Mouse (Mus musculus) lung, adult 2 months (tissue): Measurements from ENCODE around the gene Zfp655. TPM values are rescaled to one million over a fixed set of nuclear protein-coding genes. Genes with fewer than 3 reads are reported as not detected.
A peak's percentile ranks its signal among the peaks of the same experiment; 100 is the strongest.

Experiments used
- DNase-seq: peaks from one replicate; pipeline ENCODE4 v3.0.0; 2022
- H3K4me1 ChIP-seq: fragments of 200-500 bp; 2 replicates; pipeline ENCODE4 v1.6.1; 2011; ENCODE audit warnings: low read length; ENCODE audit not compliant: control insufficient read depth, insufficient read depth
- H3K4me3 ChIP-seq: fragments of 200-500 bp; replicated peaks from 2 replicates; pipeline ENCODE3; 2011; ENCODE audit warnings: low read depth, mild to moderate bottlenecking, control low read depth, low read length; ENCODE audit errors: extremely low read depth
- CTCF ChIP-seq: fragments of 200-500 bp; IDR thresholded peaks from 2 replicates; pipeline ENCODE4 v1.5.1; 2011; ENCODE audit warnings: mild to moderate bottlenecking, low read length, control low read depth; ENCODE audit not compliant: insufficient read depth
- POLR2A ChIP-seq: fragments of 200-500 bp; IDR thresholded peaks from 2 replicates; pipeline ENCODE4 v1.6.1; 2011; ENCODE audit warnings: low read depth, mild to moderate bottlenecking, control low read depth, low read length, borderline replicate concordance; ENCODE audit errors: extremely low read depth
- WGBS: fragments of 180-500 bp; shearing (Covaris S2); methylation state at CpG from one replicate; pipeline ENCODE4 v1.1.7; 2018; 5-methylcytosine and 5-hydroxymethylcytosine counted together
- polyA plus RNA-seq: library from polyadenylated mRNA; depleted of rRNA; stranded (reverse); fragments of >200 nt; gene quantifications from 2 replicates; pipeline ENCODE4 v1.2.3, GENCODE M21; 2012; rRNA removed

Gene Zfp655
- polyA plus RNA-seq, 1 experiment: 18.0 TPM

GRCm38 (mm10) chr5:145280371-145281143 is 49.0 kb downstream of the Zfp655 start, which contains the start of gene Zscan25:
Gene Zscan25, plus strand, starts transcription at chr5:145280500.
- TF ChIP-seq CTCF: no peak
- TF ChIP-seq POLR2A: peak; percentile 66; the same call in 1 of the 2 replicates
- DNase-seq: peak; percentile 87
- Histone ChIP-seq H3K4me3 (peak within 1 kb of the TSS; percentile 95), H3K4me1 (no peaks in the 10 kb centered on the region)
- under 1% methylated on average over 50 of the region's 50 CpGs for WGBS

- TF ChIP-seq CTCF: no peak
- no peak for TF ChIP-seq POLR2A
- WGBS: 87% methylated on average over 5 of the region's 5 CpGs
These were observed 56.9 kb downstream of the Zfp655 start for GRCm38 (mm10) chr5:145288382-145288781.

GRCm38 (mm10) chr5:145290697-145291096 is 59.2 kb downstream of the Zfp655 start:
- TF ChIP-seq POLR2A: no peak
- TF ChIP-seq CTCF: no peak
- no peak for DNase-seq
- Histone ChIP-seq H3K4me1 (no peaks in the 10 kb centered on the region), H3K4me3 (no peak overlapping the region)
- 97% methylated on average over 16 of the region's 16 CpGs for WGBS

More at GRCm38 (mm10) chr5:145288382-145288781, 56.9 kb downstream of the Zfp655 start:
- Histone ChIP-seq H3K4me1 (no peaks in the 10 kb centered on the region), H3K4me3 (no peak overlapping the region)
- DNase-seq: no peak

GRCm38 (mm10) chr5:145292398-145292797 is 60.9 kb downstream of the Zfp655 start:
- Histone ChIP-seq H3K4me1 (no peaks in the 10 kb centered on the region), H3K4me3 (no peak overlapping the region)
- WGBS: 92% methylated on average over 6 of the region's 6 CpGs
- TF ChIP-seq CTCF (no peak), POLR2A (no peak)
- DNase-seq: no peak

Other genes starting within 250 kb of the Zfp655 start
- gene Gm4871, start 199.0 kb upstream of the Zfp655 start, polyA plus RNA-seq: not detected in 2 replicates
- not detected in 2 replicates for gene 1700018F24Rik, start 188.7 kb upstream of the Zfp655 start, polyA plus RNA-seq
- 117 and 135 TPM in 2 replicates for gene Arpc1a, start 147.9 kb upstream of the Zfp655 start, polyA plus RNA-seq
- gene Kpna7, start 147.7 kb upstream of the Zfp655 start, polyA plus RNA-seq: not detected in 2 replicates
- gene Arpc1b, start 117.5 kb upstream of the Zfp655 start, polyA plus RNA-seq: 492 and 519 TPM in 2 replicates
- gene Pdap1, start 91.5 kb upstream of the Zfp655 start, polyA plus RNA-seq: 18.4 and 23.4 TPM in 2 replicates
- gene Bud31, start 91.4 kb upstream of the Zfp655 start, polyA plus RNA-seq: 33.1 and 33.9 TPM in 2 replicates
- 10.2 and 10.5 TPM in 2 replicates for gene Ptcd1, start 64.6 kb upstream of the Zfp655 start, polyA plus RNA-seq
- 22.6 and 23.5 TPM in 2 replicates for gene Cpsf4, start 64.5 kb upstream of the Zfp655 start, polyA plus RNA-seq
- 65.1 and 107 TPM in 2 replicates for gene Atp5j2, start 39.7 kb upstream of the Zfp655 start, polyA plus RNA-seq
- 3.1 and 4.2 TPM in 2 replicates for gene Zkscan14, start 29.8 kb upstream of the Zfp655 start, polyA plus RNA-seq
- 3.1 and 4.1 TPM in 2 replicates for gene Zkscan5, start 27.2 kb upstream of the Zfp655 start, polyA plus RNA-seq
- 15.6 and 18.8 TPM in 2 replicates for gene Zscan25, start 48.8 kb downstream of the Zfp655 start, polyA plus RNA-seq
- gene Cyp3a57, start 113.6 kb downstream of the Zfp655 start, polyA plus RNA-seq: not detected in 2 replicates
- gene Cyp3a16, start 238.0 kb downstream of the Zfp655 start, polyA plus RNA-seq: not detected in 2 replicates